Mouse (Mus musculus): Measurements from ENCODE around the gene Map3k11. TPM values are rescaled to one million over a fixed set of nuclear protein-coding genes. Genes with fewer than 3 reads are reported as not detected.

The Map3k11 gene
- polyA plus RNA-seq, 1 experiment from 2014 or later = 36.8 TPM

DNA sequence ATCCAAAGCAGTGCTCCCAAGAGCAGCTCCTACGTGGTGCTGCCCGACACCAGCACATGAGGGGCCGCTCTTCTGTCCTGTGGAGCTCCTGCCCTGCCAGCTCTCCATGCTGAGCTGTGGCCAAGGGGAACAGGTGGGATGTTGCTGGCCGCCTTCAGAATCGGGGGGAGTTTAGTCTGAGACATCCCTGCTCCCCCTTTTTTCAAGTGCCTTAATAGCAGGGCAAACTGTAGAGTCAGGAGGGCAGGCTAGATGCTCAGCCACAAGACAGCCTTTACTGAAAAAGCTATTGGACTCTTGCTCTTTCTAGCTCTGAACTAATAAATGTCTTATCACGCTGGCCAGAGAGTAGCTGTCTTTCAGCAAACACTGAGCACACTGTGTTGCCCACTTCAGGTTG is 40.8 kb upstream of the Map3k11 start:
- TF ChIP-seq EP300 (IDR thresholded peaks at IDR 0.05) = no peak
- no peak for TF ChIP-seq CTCF (IDR thresholded peaks at IDR 0.05)
- ATAC-seq (no peak), DNase-seq (ENCODE audit: low spot score) (no peak)
- Histone ChIP-seq H3K4me3 (ENCODE audit: low read depth, low read length) (no peak overlapping the region), H3K9me3 (ENCODE audit: low read length) (no peaks in the 10 kb centered on the region), H3K27ac (ENCODE audit: low read length) (peak overlapping the region; percentile 87), H3K4me1 (ENCODE audit: insufficient read depth, low read depth, low read length) (peaks cover 3% of the 10 kb centered on the region; the same call in 1 of the 2 replicates), H3K9ac (replicated peaks; ENCODE audit: low read depth) (no peak overlapping the region), H3K36me3 (ENCODE audit: insufficient read depth, low read length) (peaks cover 50% of the 10 kb centered on the region), H3K4me2 (replicated peaks; ENCODE audit: low read depth, low read length) (no peak overlapping the region), H3K27me3 (replicated peaks; ENCODE audit: insufficient read depth, low read length) (no peaks in the 10 kb centered on the region)
- 93% methylated on average over 6 of the region's 6 CpGs for WGBS

DNA sequence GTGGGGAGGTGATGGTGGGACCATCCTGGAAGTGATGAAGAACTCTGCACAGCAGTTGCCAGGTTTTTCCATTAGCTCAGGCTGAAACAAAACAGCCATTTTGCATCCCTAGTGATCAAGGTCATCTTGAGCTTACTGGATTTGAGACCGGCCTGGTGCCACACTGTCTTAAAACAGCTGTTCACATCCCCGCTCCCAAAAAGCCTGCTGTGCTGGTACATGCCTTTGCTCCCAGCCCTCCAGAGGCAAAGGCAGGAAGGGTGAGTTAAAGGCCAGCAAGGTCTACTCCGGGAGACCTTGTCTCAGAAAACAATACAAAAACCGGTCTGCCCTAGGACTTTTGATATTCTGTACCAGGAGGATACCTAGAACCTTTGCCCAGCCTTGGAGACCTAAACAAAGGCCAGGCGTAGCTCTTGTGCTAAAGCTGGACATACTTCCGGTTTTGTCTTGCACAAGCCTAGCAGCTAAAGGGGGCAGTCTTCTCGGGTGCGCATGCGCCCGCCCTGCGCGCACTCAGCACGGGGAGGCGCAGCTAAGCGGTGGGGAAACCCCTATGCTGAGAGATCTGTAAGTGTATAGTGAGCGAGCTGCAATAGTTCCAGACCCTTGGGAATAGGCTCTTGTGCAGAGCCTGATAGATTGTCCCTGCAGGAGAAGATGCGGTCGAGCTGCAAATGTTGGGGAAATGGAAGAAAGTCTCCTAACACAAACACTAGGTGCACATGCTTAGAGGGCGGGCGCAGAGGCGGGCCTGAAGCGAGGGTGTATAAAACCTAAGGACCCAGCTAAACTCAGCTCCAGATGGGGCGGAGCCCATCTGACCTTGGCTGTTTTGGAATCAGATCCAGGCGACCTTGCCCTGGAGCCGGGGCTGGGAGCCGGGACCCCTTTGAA is 39.9 kb upstream of the Map3k11 start:
- H3K36me3 ChIP-seq (ENCODE audit: insufficient read depth, low read length) = peaks cover 56% of the 10 kb centered on the region
- no peak overlapping the region for H3K4me3 ChIP-seq (ENCODE audit: low read depth, low read length)
- H3K27me3 ChIP-seq (replicated peaks; ENCODE audit: insufficient read depth, low read length) = no peaks in the 10 kb centered on the region

DNA sequence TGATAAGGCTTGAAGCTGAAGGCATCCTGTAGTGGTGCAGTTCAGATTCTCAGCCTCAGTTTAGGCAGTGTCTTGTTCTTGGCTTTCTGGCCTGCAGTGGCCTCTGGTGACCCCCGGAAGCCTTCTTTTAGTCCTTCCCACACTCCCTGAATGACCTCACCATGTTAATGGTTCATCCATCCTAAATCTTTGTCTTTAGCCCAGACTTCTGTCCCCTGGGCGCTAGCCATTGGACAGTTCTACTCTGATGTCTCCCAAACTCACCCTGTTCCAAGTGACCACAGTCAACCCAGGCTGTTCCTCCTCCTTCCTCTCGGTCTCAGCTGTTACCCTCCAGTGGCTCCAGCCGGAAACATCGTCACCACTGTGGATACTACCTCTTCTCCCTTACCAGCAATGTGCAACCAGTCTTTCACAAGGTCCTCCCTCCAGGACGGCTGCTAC is 39.2 kb upstream of the Map3k11 start:
- no peak for TF ChIP-seq EP300 (IDR thresholded peaks at IDR 0.05)
- no peak for TF ChIP-seq CTCF (IDR thresholded peaks at IDR 0.05)
- no peaks in the 10 kb centered on the region for H3K9me3 ChIP-seq (ENCODE audit: low read length)
- H3K4me1 ChIP-seq (ENCODE audit: insufficient read depth, low read depth, low read length) = peaks cover 3% of the 10 kb centered on the region; the same call in 1 of the 2 replicates
- peaks cover 52% of the 10 kb centered on the region for H3K36me3 ChIP-seq (ENCODE audit: insufficient read depth, low read length)
- peak; percentile 30 for ATAC-seq
- 65% methylated on average over 6 of the region's 6 CpGs for WGBS
- peak overlapping the region; percentile 87 for H3K27ac ChIP-seq (ENCODE audit: low read length)
- DNase-seq (ENCODE audit: low spot score) = peak; percentile 60
- H3K9ac ChIP-seq (replicated peaks; ENCODE audit: low read depth) = no peak overlapping the region
- H3K27me3 ChIP-seq (replicated peaks; ENCODE audit: insufficient read depth, low read length) = no peaks in the 10 kb centered on the region
- H3K4me2 ChIP-seq (replicated peaks; ENCODE audit: low read depth, low read length) = peak overlapping the region; percentile 50
- no peak overlapping the region for H3K4me3 ChIP-seq (ENCODE audit: low read depth, low read length)

More for the DNA sequence above, 39.9 kb upstream of the Map3k11 start:
- TF ChIP-seq EP300 (IDR thresholded peaks at IDR 0.05) (no peak), CTCF (IDR thresholded peaks at IDR 0.05) (peak; percentile 58)
- WGBS = 4% methylated on average over 26 of the region's 26 CpGs
- Histone ChIP-seq H3K9me3 (ENCODE audit: low read length) (no peaks in the 10 kb centered on the region), H3K4me1 (ENCODE audit: insufficient read depth, low read depth, low read length) (peaks cover 3% of the 10 kb centered on the region; the same call in 1 of the 2 replicates), H3K27ac (ENCODE audit: low read length) (peak overlapping the region; percentile 87), H3K4me2 (replicated peaks; ENCODE audit: low read depth, low read length) (peak overlapping the region; percentile 50), H3K9ac (replicated peaks; ENCODE audit: low read depth) (no peak overlapping the region)
- peak; percentile 97 for DNase-seq (ENCODE audit: low spot score)
- ATAC-seq = peak; percentile 95

DNA sequence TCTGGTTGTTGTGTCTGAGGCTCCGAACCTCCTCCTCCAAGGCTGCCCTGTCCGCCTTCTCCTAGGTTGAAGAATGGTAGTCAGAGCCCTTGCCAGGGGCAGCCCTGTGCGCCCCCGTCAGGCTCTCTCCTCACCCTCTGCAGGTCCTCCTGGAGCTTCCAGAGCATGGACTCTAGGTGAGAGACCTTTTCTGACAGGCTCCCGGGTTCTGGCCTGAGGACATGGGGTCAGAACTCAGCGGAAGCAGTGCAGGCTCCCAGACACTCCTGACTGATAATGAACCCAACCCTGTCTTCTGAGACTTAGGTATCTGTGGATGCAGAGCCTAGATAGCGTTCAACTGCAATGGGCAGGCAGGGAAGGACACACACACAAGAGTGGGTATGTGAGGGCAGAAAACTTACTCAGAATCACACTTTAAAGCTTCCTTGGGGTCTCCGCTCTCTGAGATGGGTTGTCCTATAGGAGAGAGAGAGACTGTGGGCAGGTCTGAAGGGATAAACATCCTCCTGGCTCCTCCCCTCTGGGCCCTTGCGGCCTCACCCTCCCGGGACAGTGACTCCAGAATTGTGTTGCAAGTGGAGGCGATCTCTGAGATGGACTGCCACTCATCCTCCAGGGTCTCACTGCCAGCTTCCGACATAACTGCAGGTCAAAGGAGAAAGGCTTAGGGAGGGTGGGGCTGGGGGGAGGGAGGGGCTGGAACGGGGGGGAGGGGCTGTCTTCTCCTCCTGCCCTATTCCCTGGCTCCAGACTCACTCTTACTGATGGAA is 36.9 kb upstream of the Map3k11 start:
- Histone ChIP-seq H3K27ac (ENCODE audit: low read length) (no peak overlapping the region), H3K36me3 (ENCODE audit: insufficient read depth, low read length) (peaks cover 30% of the 10 kb centered on the region), H3K9me3 (ENCODE audit: low read length) (no peaks in the 10 kb centered on the region), H3K9ac (replicated peaks; ENCODE audit: low read depth) (no peak overlapping the region), H3K4me2 (replicated peaks; ENCODE audit: low read depth, low read length) (no peak overlapping the region), H3K4me1 (ENCODE audit: insufficient read depth, low read depth, low read length) (peaks cover 3% of the 10 kb centered on the region; the same call in 1 of the 2 replicates), H3K4me3 (ENCODE audit: low read depth, low read length) (no peak overlapping the region), H3K27me3 (replicated peaks; ENCODE audit: insufficient read depth, low read length) (no peaks in the 10 kb centered on the region)
- no peak for TF ChIP-seq EP300 (IDR thresholded peaks at IDR 0.05)
- no peak for TF ChIP-seq CTCF (IDR thresholded peaks at IDR 0.05)
- 69% methylated on average over 12 of the region's 13 CpGs for WGBS
- DNase-seq (ENCODE audit: low spot score) (peak; percentile 19), ATAC-seq (no peak)

DNA sequence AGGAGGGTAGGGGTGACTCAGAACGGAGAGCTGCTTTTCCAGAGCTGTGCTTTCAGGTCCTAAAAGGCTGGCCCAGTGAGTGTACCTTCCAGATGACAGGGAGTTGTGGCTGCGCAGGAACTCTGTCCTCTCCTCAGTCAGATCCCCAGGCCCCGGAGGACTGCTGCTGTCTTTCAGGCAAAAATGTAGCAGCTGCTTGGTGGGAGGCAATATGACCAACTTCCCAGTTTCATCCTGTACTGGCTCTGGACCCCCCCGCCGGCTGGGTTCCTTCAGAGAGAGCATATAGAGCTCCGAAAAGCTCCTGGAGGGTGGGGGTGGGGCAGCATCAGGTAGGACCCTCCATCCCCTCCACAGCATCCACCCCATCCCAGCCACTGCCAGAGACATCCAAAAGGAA is 36.0 kb upstream of the Map3k11 start:
- Histone ChIP-seq H3K27ac (ENCODE audit: low read length) (no peak overlapping the region), H3K9ac (replicated peaks; ENCODE audit: low read depth) (no peak overlapping the region), H3K4me3 (ENCODE audit: low read depth, low read length) (no peak overlapping the region), H3K36me3 (ENCODE audit: insufficient read depth, low read length) (peaks cover 21% of the 10 kb centered on the region), H3K27me3 (replicated peaks; ENCODE audit: insufficient read depth, low read length) (no peaks in the 10 kb centered on the region), H3K4me2 (replicated peaks; ENCODE audit: low read depth, low read length) (no peak overlapping the region), H3K4me1 (ENCODE audit: insufficient read depth, low read depth, low read length) (peaks cover 3% of the 10 kb centered on the region; the same call in 1 of the 2 replicates), H3K9me3 (ENCODE audit: low read length) (no peaks in the 10 kb centered on the region)
- no peak for TF ChIP-seq CTCF (IDR thresholded peaks at IDR 0.05)
- no peak for TF ChIP-seq EP300 (IDR thresholded peaks at IDR 0.05)
- DNase-seq (ENCODE audit: low spot score) (no peak), ATAC-seq (no peak)
- WGBS = 88% methylated on average over 6 of the region's 6 CpGs

Measured in lung, postnatal 0 days (tissue).